Mouse (Mus musculus) thymus, adult 2 months (tissue): Measurements from ENCODE around the gene Dgka. TPM values are rescaled to one million over a fixed set of nuclear protein-coding genes. Genes with fewer than 3 reads are reported as not detected.

Experiments
- DNase-seq: peaks from one replicate; pipeline ENCODE4 v3.0.0; 2021
- H3K27ac ChIP-seq: fragments of 200-500 bp; 2 replicates; pipeline ENCODE4 v1.5.1; 2012; ENCODE audit warnings: low read length, control low read depth; ENCODE audit not compliant: control insufficient read depth, insufficient read depth
- H3K27me3 ChIP-seq: fragments of 200-500 bp; 2 replicates; pipeline ENCODE4 v1.6.1; 2012; ENCODE audit warnings: mild to moderate bottlenecking, low read length, moderate library complexity, mixed read lengths; ENCODE audit not compliant: control insufficient read depth, insufficient read depth
- H3K36me3 ChIP-seq: fragments of 200-500 bp; 2 replicates; pipeline ENCODE4 v1.6.1; 2012; ENCODE audit warnings: mild to moderate bottlenecking, low read length, moderate library complexity; ENCODE audit not compliant: control insufficient read depth, insufficient read depth
- H3K4me1 ChIP-seq: fragments of 200-500 bp; replicated peaks from 2 replicates; pipeline ENCODE4 v1.6.1; 2012; ENCODE audit warnings: low read length; ENCODE audit not compliant: control insufficient read depth, insufficient read depth
- H3K4me3 ChIP-seq: fragments of 200-500 bp; 2 replicates; pipeline ENCODE4 v1.5.1; 2012; ENCODE audit warnings: mild to moderate bottlenecking, low read length, control low read depth, moderate library complexity; ENCODE audit not compliant: control insufficient read depth, insufficient read depth
- CTCF ChIP-seq: fragments of 200-500 bp; IDR thresholded peaks from 2 replicates; pipeline ENCODE4 v1.5.1; 2012; ENCODE audit warnings: mild to moderate bottlenecking, control low read depth, low read length, moderate library complexity, borderline replicate concordance; ENCODE audit not compliant: control insufficient read depth, poor library complexity, insufficient read depth; ENCODE audit errors: extremely low read depth
- POLR2A ChIP-seq: fragments of 200-500 bp; IDR thresholded peaks from 2 replicates; pipeline ENCODE4 v1.6.1; 2012; ENCODE audit warnings: mild to moderate bottlenecking, low read length, control low read depth, moderate library complexity; ENCODE audit not compliant: control insufficient read depth, poor library complexity, insufficient read depth; ENCODE audit errors: extremely low read depth
- WGBS: fragments of 180-500 bp; shearing (Covaris S2); methylation state at CpG from one replicate; pipeline ENCODE4 v1.1.7; 2018; 5-methylcytosine and 5-hydroxymethylcytosine counted together
- polyA plus RNA-seq: library from polyadenylated mRNA; depleted of rRNA; stranded (reverse); fragments of >200 nt; gene quantifications from 2 replicates; pipeline ENCODE4 v1.2.3, GENCODE M21; 2012

Gene Dgka
- polyA plus RNA-seq, 1 experiment = 374 TPM

DNA sequence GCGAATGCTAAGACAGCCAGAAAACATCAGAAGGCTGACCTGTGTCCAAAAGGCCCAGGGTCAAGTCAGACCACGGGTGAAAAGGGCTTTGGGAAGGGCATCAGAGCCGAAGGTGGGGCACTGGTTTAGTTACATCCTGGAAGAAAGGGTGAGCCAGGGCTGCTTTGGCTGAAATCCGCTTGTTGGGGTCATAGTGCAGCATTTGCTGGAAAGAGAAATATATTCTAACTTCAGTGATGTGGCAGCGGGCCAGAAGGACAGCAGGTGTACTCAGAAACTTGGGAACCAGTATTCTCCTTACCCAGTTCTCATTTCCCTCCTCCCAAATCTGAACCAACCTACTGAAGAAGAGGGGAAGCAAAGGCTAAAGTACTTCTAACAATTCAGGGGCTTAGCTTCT lies 45.6 kb downstream of the Dgka start:
- DNase-seq = no peak
- Histone ChIP-seq H3K36me3 (peaks cover 33% of the 10 kb centered on the region), H3K27me3 (no peaks in the 10 kb centered on the region), H3K27ac (no peak overlapping the region), H3K4me3 (no peak overlapping the region), H3K4me1 (peaks cover 9% of the 10 kb centered on the region)
- TF ChIP-seq POLR2A = no peak
- TF ChIP-seq CTCF = no peak
- WGBS = 95% methylated on average over 5 of the region's 5 CpGs

DNA sequence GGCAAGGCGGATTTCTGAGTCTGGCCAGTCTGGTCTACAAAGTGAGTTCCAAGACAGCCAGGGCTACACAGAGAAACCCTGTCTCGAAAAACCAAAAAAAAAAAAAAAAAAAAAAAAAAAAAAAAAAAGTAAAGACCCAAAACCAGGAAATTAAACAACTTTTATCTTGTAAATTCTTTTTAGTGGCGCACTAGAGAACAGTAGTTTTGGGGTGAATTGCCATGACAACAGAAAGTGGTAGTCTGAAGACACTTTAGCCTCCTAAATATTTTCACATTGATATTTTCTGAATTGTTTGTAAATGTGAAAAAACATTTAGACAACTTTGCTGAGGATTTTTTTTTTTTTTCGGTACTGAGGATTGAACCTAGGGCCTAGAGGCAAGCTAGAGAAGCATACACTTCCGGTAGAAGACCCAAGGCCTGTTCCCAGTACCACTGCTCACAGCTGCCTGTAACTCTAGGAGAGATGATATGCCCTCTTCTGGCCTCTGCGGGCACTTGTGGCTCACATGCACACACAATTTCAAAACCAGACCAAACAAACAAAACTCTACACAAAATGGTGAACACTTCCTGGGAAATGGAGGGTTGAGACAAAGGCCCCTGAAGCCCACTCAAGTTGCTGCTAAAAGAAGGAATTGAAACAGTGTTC lies 47.5 kb downstream of the Dgka start:
- Histone ChIP-seq H3K4me3 (no peak overlapping the region), H3K4me1 (peaks cover 8% of the 10 kb centered on the region), H3K36me3 (peaks cover 29% of the 10 kb centered on the region), H3K27me3 (no peaks in the 10 kb centered on the region), H3K27ac (peak overlapping the region; percentile 92)
- DNase-seq = no peak
- WGBS = 76% methylated on average over 6 of the region's 6 CpGs
- TF ChIP-seq POLR2A = no peak
- no peak for TF ChIP-seq CTCF

DNA sequence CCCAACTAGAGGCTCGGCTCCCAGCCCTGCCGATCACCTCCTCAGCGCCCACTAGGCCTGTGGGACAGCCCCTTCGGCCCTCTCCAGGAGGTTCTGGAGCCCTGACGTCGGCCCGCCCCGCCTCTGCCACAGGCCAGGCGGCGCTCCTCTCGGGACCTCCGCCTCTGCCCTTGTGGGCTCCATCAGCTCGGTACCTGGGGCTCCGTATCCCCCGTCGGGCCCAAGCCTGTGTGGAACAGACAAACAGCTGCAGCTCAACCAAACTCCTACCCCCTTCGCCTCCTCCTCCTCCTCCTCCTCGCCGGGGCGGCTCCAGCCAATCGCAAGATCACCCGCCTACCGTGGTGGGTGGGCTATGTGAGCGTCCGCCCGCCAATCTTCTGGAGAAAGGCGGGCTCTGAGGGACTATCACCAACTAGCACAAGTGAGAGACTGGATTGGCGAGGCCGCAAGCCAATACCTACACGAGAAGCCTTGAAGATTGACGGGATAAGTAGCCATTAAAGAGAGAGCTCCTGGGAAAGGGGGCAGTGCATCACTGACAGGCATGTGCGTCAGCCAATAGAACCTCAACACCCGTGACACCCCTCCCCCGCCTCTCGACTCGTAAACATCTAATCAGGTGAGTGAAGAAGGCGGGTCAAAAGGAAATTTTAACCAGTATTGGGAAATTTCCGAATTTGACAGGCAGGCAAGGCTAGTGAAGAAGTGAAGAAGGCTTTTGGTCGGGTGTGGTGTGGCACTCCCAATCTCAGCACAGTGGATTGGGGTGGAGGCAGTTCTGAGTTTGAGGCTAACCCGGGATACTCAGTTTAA lies 48.5 kb downstream of the Dgka start, which contains the start of gene Rab5b:
Gene Rab5b (minus strand): TSS at position 273 of the 816 bp plus-strand sequence.
- Histone ChIP-seq H3K4me3 (peak within 1 kb of the TSS; percentile 97), H3K4me1 (peaks cover 8% of the 10 kb centered on the region), H3K27me3 (no peaks in the 10 kb centered on the region), H3K36me3 (peaks cover 19% of the 10 kb centered on the region), H3K27ac (peak within 1 kb of the TSS; percentile 92)
- peak; percentile 14; the same call in 1 of the 2 replicates for TF ChIP-seq CTCF
- peak; percentile 91 for TF ChIP-seq POLR2A
- 2% methylated on average over 40 of the region's 40 CpGs for WGBS
- DNase-seq = peak; percentile 96

DNA sequence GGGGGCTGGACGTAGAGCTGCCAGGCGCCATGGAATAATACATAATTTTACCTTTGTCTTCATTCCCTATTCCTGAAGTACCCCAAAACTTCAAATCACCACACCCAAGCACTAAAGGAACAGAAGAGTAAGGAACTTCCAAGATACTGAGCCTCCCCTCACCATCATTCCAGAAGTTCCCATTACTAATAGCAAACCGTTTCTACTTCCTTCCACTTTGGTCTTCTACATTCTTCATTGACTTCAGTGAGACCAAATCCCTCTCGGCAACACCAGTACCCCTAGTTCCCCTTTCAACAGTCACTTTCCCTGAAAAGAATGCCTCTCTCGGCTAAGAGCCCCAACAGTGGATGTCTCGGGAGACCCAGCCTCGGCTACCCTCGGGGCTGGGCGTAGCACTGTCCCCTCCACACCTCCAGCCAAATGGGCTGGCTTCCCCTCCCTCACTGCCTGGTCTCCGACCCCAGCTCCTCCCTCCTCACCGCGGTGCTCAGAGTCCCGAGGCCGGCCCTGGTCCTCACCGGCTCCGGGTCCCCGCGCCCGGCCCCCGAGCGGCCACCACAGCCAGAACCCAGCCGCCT lies 49.2 kb downstream of the Dgka start:
- 1% methylated on average over 22 of the region's 22 CpGs for WGBS
- DNase-seq = no peak
- H3K27ac ChIP-seq = peak overlapping the region; percentile 60
- peaks cover 8% of the 10 kb centered on the region for H3K4me1 ChIP-seq
- no peak for TF ChIP-seq CTCF
- no peak for TF ChIP-seq POLR2A
- H3K4me3 ChIP-seq = peak overlapping the region; percentile 97
- peaks cover 13% of the 10 kb centered on the region for H3K36me3 ChIP-seq
- no peaks in the 10 kb centered on the region for H3K27me3 ChIP-seq

DNA sequence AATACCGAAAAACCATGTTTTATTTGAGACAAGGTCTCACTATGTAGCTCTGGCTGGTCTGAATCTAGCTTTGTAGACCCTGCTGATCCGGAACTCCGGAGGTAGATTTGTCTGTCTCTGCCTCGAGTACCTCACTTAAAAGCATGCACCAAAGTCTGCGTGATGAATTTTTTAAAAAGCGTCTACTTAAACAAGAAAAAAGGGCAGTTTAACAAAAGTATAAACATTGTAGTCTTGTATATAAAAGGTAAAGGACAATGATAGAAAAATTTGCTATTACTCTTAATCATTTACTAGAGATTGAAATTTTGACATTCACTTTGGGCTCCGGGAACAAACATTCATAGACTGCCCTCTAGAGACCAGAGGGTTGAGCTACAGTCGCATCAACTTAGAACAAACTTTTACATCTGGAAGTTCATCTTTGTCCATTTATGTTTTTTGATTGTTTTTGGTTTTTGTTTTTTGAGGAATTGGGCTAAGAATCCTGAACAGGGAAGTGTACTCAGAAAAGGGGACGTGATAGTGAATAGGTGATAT lies 70.1 kb downstream of the Dgka start:
- TF ChIP-seq CTCF (no peak), POLR2A (no peak)
- DNase-seq = peak; percentile 41
- Histone ChIP-seq H3K27me3 (no peaks in the 10 kb centered on the region), H3K27ac (peak overlapping the region; percentile 32), H3K4me3 (peak overlapping the region; percentile 67), H3K36me3 (peaks cover 2% of the 10 kb centered on the region), H3K4me1 (peaks cover 5% of the 10 kb centered on the region)
- under 1% methylated on average over 9 of the region's 9 CpGs for WGBS
